Mouse (Mus musculus): ENCODE data around the gene Zfp146.
"Not testable (repeated sequence)": the region's sequence is repeated elsewhere in the genome, so short reads cannot be mapped to it uniquely, and the experiment has no call there.

Gene Zfp146

DNA sequence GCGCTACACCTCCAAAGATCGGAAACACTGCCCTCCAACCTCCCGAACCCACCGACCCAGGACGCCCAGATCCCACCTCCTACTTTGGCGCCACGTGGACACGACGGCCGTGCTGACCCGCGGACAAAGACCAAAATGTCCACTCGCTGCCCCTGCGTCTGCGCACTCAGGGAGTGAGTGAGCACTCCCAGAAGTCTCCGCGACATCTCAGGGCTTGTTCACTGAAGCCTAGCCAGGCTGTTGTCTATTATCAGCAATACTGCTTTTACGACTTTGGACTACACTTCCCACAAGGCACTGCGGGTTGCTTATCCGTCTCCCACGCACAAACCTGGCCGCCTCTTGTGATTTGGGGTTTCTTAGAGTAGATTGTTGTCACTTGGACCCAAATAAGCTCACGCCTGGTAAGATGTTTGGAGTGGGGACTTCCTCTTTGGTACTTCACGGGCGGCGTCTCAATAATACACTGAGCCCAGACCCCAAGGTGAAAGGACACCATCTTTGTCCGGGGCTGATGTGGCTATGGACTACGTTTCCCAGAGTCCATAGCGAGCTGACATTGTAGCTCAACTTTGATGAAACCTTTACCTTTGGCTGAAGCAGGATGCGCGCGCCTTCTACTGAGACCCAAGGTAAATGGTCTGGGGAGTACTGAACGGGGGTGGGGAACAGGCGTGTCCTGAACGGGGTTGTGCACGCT lies at the start of gene Zfp146:
TSS of gene Zfp146 (minus strand) at position 168 of the 700 bp plus-strand sequence.
- in situ Hi-C loops (cut with MseI, MboI) = no loop called here

DNA sequence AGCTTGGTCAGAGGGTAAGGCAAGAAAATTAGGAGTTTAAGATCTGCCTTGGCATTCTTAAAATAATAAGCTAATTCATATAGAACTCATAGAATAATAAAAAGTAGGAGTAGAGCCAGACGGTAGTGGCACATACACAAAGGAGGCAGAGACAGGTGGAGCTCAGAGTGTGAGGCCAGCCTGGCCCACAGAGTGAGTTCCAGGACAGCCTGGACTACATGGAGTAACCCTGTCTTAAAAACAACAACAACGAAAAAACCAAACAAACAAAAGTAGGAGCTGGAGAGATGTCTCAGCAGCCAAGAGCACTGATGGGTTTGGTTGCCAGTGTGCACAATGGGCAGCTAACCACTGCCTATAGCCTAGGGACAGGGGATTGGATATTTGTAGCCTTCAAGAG lies 47.7 kb upstream of the Zfp146 start:
- in situ Hi-C loops (cut with MseI, MboI) = loop anchor here in 1 of 2 experiments (5.0 kb wide), 1 partner anchor 35 kb away; the partner anchor contains the start of gene Cox7a1

DNA sequence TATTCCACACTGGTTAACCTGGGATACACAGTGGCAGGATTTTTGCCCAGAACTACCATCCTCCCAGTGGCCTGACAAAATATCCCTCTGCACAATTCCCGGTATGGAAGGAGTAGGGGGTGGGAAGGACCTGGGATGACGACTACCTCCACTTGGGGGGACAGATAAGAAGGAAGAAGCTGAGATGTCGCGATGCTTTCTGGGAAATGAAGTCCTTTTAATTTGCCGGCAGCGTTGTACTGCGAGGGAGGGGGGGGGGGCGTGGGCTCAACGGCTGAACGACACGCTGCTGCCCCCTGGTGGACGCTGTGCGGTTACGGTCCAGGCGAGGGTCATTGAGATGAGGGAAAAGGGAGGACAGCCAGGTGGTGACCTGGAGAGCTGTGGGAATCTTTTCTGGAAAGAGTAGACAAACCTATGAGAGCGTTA lies 47.2 kb upstream of the Zfp146 start:
- in situ Hi-C loops (cut with MseI, MboI) = loop anchor here in 1 of 2 experiments (5.0 kb wide), 1 partner anchor 34 kb away; the partner anchor contains the start of gene Cox7a1

DNA sequence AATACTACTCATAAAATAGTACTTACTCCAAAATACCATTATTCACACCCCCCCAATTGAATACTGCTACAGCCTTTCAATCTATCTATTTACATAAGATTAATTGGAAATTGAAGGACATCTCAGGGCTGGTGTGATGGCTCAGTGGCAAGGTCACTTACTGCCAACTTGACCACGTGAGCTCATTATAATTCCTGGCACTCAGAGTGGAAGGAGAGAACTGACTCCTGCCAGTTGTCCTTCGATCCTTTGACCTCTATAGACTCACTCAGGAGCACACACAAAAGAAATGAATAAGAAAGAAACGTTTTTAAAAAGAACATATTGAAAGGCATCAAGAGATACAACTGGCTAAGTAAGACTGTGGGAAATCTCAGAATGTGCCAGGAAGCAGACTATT lies 46.3 kb upstream of the Zfp146 start:
- in situ Hi-C loops (cut with MseI, MboI) = loop anchor here in 1 of 2 experiments (5.0 kb wide), 1 partner anchor 34 kb away; the partner anchor contains the start of gene Cox7a1

DNA sequence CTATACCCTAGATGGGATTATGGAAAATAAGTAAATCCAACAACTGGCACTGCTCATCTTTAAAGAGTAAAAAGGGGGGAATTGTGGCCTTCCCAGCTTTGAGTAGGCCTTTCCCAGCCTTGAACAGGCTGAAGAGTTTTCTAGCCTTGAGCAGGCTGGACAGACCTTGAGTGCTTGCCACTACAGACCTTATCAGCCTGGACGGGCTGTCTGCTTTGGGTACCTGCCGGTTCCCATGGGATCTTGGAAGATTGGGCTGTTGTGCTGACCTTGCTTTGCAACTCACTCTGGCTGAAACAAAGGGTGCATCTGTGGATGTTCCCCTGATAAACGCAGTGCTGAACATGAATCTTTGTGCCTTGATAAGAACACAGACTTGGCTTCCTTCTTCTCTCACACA lies 44.3 kb upstream of the Zfp146 start:
- in situ Hi-C loops (cut with MseI, MboI) = loop anchor here in 1 of 2 experiments (5.0 kb wide), 1 partner anchor 37 kb away; no protein-coding TSS in a partner anchor

DNA sequence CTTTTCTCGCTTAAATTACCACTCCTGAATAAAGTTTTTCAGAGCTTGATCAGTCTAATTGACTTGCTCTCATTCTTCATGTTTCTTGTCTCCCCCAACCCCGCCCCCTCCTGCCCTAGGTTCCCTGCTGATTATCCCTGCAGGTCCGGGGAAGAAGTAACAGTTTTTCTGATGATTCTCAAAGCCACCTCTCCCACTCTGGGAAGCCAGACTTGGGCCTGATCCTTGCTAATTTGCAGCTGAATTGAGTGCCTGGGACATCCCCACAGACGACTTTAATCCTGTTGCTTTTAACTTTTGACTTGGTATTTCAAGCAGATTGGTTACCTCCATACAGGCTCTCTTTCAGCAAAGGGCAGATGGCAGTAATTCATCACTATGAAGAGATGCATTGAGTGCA lies 41.5 kb upstream of the Zfp146 start:
- in situ Hi-C loops (cut with MseI, MboI) = loop anchor here in 1 of 2 experiments (5.0 kb wide), 1 partner anchor 34 kb away; no protein-coding TSS in a partner anchor

DNA sequence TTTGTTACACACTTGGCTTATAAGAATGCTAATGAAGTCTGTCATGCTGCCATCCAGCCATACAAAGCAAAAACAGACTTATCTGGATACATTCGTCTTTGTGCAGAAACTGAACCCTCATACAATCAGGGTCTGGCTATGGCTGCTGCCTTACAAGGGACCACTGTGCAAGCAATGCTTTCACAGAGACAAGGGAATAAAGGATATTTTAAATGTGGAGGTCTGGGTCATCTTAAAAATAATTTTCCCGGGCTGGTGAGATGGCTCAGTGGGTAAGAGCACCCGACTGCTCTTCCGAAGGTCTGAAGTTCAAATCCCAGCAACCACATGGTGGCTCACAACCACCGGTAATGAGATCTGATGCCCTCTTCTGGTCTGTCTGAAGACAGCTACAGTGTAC lies 36.8 kb upstream of the Zfp146 start:
- in situ Hi-C loops (cut with MseI, MboI) = not testable (repeated sequence)

DNA sequence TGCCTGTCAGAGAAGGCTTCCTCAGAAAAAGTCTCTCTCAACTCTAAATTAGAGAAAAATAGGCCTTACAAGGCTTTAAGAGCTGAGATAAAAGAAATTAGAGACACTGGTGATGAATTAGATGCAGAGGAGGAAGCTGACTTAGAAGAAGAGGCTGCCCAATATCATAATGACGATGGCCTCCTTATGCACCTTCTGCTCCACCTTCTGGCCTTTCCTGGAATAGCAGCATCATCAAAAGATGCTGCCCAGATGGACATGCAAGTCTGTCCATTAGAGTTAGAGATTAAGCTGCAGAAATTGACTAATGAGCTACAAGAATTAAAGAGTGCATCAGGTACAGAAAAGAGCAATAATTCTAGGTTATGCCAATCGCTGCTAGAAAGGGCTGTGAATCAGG lies 35.8 kb upstream of the Zfp146 start:
- in situ Hi-C loops (cut with MseI, MboI) = no loop called here

DNA sequence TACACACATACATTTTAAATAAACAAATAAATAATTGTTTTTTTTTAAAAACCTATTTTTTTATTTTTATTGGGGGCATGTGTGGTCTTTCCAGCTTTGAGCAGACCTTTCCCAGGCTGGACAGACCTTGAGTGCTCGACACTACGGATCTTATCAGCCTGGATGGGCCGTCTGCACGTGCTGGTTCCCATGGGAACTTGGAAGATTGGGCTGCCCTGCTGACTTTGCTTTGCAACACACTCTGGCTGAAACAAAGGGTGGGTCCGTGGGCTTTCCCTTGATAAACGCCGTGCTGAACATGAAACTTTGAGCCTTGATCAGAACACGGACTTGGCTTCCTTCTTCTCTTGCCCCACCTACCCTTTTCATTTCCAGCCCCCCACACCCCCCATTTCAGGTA lies 34.8 kb upstream of the Zfp146 start:
- in situ Hi-C loops (cut with MseI, MboI) = no loop called here

DNA sequence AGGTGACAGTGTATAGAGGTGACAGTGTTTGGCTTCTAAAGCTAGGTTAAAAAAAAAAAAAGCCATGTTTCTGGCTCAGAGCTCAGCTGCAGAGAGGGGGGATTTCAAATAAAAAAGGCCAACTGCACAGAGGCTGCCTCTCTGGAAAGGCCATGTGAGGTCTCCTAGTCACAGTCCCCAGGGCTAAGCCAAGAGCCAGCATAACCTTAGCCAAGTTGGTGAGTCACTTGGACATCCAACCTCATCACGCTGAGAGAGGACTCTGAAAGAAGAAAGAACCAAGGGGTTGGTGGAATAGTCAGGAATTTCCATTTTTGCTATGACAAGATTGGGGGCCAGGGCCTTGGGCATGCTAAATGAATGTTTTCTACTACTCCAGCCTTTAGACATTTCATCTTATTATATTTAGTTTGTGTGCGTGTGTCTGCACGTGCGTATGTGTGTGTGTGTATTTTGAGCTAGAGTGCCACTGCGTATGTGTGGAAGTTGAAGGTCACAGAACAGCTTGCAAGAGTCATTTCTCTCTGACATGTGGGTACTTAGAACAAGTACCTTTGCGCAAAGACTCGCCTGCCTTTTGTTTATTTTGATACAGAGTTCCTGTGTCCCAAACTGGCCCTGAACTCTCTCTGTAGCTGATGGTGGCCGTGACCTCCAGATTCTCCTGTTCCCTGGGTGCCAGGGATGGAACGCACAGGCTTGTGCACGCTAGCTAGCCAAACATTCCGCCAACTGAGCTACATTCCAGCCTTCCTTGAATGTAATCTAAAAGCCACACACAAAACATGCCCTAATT lies 33.5 kb upstream of the Zfp146 start:
- in situ Hi-C loops (cut with MseI, MboI) = no loop called here

DNA sequence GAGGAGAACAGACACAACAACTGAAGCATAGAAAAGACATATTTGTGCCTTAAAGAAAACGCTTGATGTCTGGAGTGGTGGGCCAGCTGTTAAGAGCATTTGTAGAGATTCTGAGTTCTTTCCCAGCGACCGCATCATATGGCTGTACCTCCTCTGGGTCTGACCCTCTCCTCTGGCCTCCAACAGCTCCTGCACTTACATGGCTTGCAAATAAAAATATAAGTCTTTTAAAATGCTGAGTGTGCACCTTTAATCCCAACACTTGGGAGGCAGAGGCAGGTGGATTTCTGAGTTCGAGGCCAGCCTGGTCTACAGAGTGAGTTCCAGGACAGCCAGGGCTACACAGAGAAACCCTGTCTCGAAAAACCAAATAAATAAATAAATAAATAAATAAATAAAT lies 31.1 kb upstream of the Zfp146 start:
- in situ Hi-C loops (cut with MseI, MboI) = not testable (repeated sequence)

DNA sequence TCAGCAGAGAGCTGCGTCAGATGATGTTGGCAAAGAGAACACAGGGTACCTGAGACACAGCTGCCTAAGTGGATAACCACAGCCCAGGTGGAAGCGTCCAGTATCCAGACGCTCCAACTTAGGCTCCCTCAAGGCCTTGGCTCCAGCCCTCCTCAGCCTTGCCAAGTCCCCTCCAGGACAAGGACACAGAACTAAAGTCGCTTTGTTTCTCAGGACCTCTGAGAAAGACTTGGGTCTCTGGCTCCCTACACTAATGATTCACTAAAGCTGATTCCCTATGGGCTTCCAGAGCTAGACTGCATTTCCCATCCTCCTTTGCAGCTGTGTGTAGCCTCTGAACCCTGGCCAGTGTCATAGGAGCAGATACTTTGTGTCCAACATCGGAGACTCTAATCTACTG lies 30.6 kb upstream of the Zfp146 start:
- in situ Hi-C loops (cut with MseI, MboI) = no loop called here

DNA sequence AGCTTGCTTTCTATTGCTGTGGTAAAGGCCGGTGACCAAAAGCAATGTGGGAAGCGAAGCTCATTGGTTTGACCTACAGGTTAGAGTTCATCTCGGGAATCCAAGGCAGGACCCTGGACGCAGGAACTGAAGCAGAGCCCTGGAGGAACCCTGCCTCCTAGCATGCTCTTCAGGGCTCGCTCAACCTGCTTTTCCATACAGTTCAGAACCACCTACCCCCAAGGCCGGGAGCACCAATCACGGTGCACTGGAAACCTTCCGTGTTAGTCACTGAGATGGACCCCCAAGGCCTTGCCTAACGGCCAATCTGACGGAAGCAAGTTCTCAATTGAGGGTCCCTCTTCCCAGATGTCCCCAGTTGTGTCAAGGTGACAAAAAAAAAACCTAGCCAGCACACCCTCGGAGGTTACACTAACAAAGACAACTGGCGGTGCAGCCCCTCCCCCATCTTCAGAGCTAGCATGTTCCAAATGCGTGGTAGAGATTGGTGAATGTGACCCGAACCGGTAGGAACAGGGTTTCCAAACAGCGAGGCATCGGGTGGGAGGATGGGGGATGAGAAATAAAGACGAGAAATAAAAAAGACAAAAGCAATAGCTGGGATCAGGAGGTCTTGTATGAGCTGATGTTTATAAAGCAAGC lies 30.1 kb upstream of the Zfp146 start:
- in situ Hi-C loops (cut with MseI, MboI) = no loop called here

DNA sequence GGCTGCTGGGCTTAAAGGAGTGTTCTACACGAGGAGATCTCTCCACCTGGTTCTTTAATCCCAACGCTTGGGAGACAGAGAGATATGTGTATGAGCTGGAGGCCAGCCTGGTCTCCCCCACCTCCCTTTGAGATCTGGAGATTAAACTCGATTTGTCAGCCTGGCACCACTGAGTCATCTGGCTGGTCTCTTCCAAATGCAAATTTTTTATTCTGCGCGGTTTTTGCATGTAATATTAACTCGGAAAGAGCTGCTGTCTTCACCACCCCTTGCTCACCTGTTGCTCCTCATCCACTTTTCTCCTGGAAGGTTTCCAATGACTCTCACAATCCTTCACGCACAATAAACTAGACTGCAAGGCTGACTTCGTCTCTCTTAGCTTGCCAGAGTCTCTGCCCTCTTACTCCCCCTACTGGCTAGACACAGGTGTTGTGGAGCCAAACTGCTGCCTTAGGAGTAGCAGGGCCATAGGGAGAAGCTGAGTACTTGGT lies 29.0 kb upstream of the Zfp146 start, which contains the start of gene Capns1:
TSS of gene Capns1 (minus strand) at position 331 of the 491 bp plus-strand sequence.
- in situ Hi-C loops (cut with MseI, MboI) = no loop called here

DNA sequence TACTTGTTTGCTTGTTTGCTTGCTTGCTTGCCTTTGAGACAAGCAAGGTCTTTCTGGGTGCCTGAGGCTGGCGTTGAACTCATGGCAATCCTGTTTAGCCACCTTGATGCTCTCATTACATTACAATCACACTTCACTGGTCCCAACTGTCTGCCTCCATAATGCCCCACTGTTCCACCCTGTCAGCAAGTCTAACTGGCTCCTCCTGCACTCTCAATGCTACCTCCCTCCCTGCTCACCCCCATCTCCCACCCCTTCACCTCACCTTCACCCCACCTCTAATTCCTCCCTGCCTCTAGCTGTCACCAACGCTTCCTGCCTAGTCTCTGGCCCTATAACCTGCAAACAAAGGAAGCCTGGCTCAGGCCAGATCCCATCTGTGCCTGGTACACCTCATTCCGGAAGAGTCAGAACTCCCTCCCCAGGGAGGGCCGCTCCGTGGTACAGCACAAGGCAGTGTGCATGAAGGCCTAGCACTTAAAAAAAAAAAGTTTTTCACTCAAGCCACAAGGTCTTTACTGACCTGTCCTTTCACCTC lies 28.1 kb upstream of the Zfp146 start:
- in situ Hi-C loops (cut with MseI, MboI) = no loop called here

DNA sequence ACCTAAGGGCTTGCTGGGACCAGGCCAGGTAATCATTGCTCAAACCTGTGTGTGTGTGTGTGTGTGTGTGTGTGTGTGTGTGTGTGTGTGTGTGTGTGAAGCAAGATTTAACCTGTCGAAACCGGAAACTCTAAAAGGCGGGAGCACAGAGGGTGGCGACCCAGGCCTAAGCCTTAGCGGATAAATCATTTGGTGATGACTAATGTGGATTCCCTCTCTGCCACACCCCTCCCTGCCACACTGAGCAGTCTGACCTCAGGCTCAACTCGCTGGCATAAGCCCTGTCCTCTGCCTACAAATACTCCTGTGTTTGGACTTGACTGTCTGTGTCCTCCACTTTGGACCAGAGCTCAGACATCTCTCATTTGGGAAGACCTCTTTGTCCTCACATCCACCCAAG lies 26.6 kb upstream of the Zfp146 start:
- in situ Hi-C loops (cut with MseI, MboI) = no loop called here

DNA sequence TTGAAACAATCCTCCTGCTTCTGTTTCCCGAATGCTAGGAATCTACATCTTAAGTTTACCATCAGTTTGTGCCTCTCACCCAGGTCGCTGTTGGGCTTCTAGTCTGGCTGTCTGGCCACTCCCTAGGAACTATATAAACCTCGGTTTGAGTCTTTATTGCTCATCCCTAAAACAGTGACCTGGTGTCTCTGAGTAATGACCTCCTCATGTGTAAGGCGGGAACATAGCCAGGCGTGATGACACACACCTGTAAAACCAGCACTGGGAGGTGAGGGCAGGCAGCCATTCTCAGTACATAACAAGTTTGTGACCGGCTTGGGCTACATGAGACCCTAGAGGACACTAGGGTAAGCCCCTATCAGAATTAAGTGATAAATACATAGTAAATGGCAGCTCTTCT lies 25.9 kb upstream of the Zfp146 start:
- in situ Hi-C loops (cut with MseI, MboI) = no loop called here

DNA sequence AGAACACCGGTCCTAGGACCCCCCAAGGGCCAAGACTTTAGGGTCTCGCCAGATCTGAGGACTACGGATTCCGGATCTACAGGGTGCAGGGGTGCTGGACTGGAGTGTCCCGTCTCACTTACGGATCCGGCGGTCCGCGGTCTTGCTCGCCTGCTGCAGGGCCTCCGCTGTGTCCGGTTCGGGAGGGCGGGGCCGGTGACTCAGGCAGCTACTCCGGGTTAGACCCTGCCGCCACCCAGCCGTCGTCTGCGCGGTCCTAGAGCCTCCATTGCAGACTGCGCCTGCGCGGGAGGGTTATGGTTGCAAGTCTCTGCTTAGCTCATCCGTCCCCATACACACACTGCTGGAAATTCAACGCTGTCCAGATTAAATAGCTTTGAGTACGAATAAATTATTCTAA lies 25.3 kb upstream of the Zfp146 start:
- in situ Hi-C loops (cut with MseI, MboI) = no loop called here

DNA sequence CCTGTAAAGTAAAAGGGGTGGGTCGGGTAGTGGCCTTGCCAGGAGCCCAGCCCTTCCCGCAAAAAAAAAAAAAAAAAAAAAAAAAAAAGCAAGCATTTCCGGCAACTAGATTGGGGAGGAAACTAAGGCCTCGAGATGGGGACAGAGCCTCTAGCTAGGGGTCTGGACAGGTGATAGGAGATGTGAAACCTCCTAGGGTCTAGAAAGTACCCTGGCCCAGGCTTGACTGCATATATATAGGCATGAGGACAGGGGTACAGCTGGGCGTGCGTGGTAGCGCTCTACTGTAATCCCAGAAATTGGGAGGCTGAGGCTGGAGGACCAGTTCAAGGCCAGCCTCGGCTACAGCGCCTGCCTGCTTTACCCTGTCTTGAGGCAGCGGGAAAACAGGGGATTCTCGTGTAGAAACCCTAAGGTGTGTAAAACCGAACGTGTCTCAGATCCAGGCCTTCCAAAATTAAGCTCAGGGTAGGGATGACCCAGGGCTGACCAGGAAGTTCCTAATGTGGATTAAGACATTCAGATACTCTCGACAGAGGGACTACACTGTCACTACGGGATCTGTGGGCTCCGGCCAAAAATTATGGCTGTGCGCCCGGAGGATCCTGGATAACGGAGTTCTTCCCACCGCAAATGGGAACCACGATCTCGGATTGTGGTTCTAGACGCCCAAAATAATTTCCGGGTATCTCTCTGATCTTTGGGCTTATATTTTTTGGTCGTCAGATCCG lies 24.7 kb upstream of the Zfp146 start:
- in situ Hi-C loops (cut with MseI, MboI) = no loop called here

DNA sequence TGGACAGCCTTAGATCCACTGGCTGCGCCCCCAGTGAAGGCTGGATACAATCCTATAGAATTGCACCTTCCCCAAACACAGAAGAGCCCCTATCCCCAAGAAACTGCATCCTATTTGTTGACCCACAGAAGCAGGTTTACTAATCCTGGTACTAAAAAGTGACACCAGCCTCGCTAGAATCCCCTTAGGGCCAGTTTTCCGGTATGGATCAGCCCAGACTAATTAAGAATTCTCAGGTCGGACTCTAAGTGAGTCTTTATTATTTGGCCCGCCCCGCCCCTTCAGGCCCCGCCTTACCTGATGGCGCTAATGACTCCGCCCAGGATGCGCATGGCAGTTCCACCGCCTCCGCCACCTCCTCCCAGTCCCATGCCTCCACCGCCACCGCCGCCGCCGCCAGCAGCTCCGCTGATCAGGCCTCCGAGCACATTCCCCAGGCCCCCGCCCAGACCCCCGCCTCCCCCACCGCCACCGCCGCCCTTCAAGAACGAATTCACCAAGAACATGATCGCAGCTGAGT lies 24.1 kb upstream of the Zfp146 start:
- in situ Hi-C loops (cut with MseI, MboI) = no loop called here

DNA sequence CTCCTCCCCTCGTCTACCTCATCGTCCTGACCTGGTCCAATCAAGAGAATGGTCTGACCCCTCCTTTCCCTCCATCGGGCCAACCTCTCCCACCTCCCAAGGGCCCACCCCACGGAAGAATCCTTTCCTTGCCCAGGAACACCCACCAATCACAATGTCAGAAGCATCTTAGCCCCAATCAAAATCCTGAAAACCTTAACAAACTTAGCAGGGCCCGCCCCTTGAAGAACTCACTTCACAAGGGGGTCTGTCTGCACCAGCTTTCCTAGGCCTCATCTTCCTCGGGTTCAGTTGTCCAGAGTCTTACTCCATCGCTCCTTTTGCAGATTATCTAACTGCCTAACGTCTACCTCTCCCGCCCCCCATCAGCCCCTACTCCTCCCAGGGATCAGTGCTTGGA lies 23.5 kb upstream of the Zfp146 start:
- in situ Hi-C loops (cut with MseI, MboI) = no loop called here

All from mouse trophoblast stem cell (cell line).